Mouse (Mus musculus) MN1 (cell line): Measurements from ENCODE around the gene Traf2.
A peak's percentile ranks its signal among the peaks of the same experiment; 100 is the strongest.

ENCODE experiments used
- DNase-seq: peaks from one replicate; pipeline ENCODE4 v3.0.0-alpha.2; 2016; ENCODE audit warnings: low spot score

Gene Traf2

GRCm38 (mm10) chr2:25493476-25493961 is 53.2 kb downstream of the Traf2 start, which contains the start of gene Lcn12:
Gene Lcn12, minus strand, starts transcription at chr2:25493911.
- no peak for DNase-seq

GRCm38 (mm10) chr2:25492988-25493387 is 53.8 kb downstream of the Traf2 start:
- no peak for DNase-seq

- DNase-seq = no peak
These were observed 58.1 kb downstream of the Traf2 start for GRCm38 (mm10) chr2:25488671-25489068.

- DNase-seq = no peak
These were observed 58.6 kb downstream of the Traf2 start for GRCm38 (mm10) chr2:25487965-25488670.

- no peak for DNase-seq
These were observed 61.7 kb downstream of the Traf2 start for GRCm38 (mm10) chr2:25484901-25485647.

- DNase-seq = peak; percentile 68
These were observed 63.8 kb downstream of the Traf2 start for GRCm38 (mm10) chr2:25482969-25483368.

GRCm38 (mm10) chr2:25480541-25480940 is 66.2 kb downstream of the Traf2 start:
- no peak for DNase-seq

- DNase-seq = no peak
These were observed 67.0 kb downstream of the Traf2 start for GRCm38 (mm10) chr2:25479551-25480311.

- no peak for DNase-seq
These were observed 68.6 kb downstream of the Traf2 start for GRCm38 (mm10) chr2:25477967-25478675.

GRCm38 (mm10) chr2:25477541-25477940 is 69.2 kb downstream of the Traf2 start:
- DNase-seq = no peak

GRCm38 (mm10) chr2:25472550-25472949 is 74.2 kb downstream of the Traf2 start:
- no peak for DNase-seq

- no peak for DNase-seq
These were observed 76.8 kb downstream of the Traf2 start, which contains the start of gene Ptgds for GRCm38 (mm10) chr2:25469969-25470368. Gene Ptgds, minus strand, starts transcription at chr2:25470046.

GRCm38 (mm10) chr2:25468962-25469915 is 77.5 kb downstream of the Traf2 start:
- DNase-seq = peak; percentile 68
